Mouse (Mus musculus): Measurements from ENCODE around the gene Olfr830. TPM values are rescaled to one million over a fixed set of nuclear protein-coding genes. Genes with fewer than 3 reads are reported as not detected.
"Not testable (repeated sequence)": the region's sequence is repeated elsewhere in the genome, so short reads cannot be mapped to it uniquely, and the experiment has no call there.

Gene Olfr830
- polyA plus RNA-seq (2014; fragmentation: Nextera tagmentation; extraction: Ambion mirVana): not detected in 2 replicates

DNA sequence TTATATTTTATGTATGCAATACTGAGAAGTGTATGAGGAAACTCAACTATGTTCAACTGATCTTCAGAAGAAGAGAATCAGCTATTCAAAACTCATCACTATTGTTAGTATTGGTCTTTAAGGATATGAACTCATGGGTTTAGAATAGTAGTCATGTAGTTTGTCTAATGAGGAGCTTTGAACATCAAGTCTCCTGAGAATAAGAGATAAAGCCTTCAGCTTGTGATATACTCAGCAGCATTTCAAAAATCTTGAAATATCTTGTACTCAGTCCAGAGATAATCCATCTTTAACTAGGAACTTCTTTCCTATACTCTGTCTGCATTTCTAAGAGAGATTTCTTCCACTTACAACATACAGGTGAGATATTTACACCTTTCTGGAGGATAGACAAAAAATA lies at the start of gene Olfr830:
Olfr830 (plus strand) TSS at position 301 of the 400 bp plus-strand sequence.
- Histone ChIP-seq H3K27ac (replicated peaks; ENCODE audit: low read depth, low read length) (no peak within 1 kb of the TSS), H3K36me3 (replicated peaks; ENCODE audit: control insufficient read depth, insufficient read depth, low read depth, low read length) (no peaks in the 10 kb centered on the region), H3K9ac (replicated peaks; ENCODE audit: low read length) (no peak within 1 kb of the TSS), H3K4me2 (ENCODE audit: low read depth, low read length) (no peak within 1 kb of the TSS), H3K27me3 (ENCODE audit: control insufficient read depth, insufficient read depth, low read length) (no peaks in the 10 kb centered on the region), H3K4me1 (ENCODE audit: control insufficient read depth, insufficient read depth, low read length) (no peaks in the 10 kb centered on the region), H3K4me3 (ENCODE audit: low read depth, low read length) (no peak within 1 kb of the TSS), H3K9me3 (replicated peaks; ENCODE audit: control insufficient read depth, low read length) (no peaks in the 10 kb centered on the region)
- DNase-seq (ENCODE audit: low spot score) (no peak), ATAC-seq (replicated peaks; ENCODE audit: insufficient number of reproducible peaks, low FRiP score, low TSS enrichment, low read depth) (no peak)

DNA sequence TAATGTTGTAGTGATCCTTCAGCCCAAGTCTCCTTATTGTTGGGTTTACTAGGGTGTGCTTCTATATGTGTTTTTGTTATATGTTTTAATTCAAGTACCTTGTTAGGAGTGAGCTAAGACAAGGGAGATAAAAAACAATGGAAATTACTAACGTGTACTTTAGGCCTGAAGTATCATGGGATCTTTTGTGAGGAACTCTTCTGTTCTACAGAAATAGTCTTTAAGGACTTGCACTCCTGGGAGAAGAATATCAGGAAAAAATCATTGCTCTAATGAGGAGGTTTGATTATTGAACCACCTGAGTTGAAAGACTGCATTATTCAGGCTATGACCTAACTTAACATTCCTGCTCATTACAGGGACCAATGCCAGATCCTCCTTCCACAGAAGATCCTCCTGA lies 19.9 kb upstream of the Olfr830 start, which contains the start of gene Olfr829:
Olfr829 (plus strand) TSS at position 301 of the 400 bp plus-strand sequence.
- Histone ChIP-seq H3K4me1 (ENCODE audit: control insufficient read depth, insufficient read depth, low read length) (no peaks in the 10 kb centered on the region), H3K27me3 (ENCODE audit: control insufficient read depth, insufficient read depth, low read length) (no peaks in the 10 kb centered on the region), H3K36me3 (replicated peaks; ENCODE audit: control insufficient read depth, insufficient read depth, low read depth, low read length) (no peaks in the 10 kb centered on the region), H3K4me3 (ENCODE audit: low read depth, low read length) (no peak within 1 kb of the TSS), H3K27ac (replicated peaks; ENCODE audit: low read depth, low read length) (no peak within 1 kb of the TSS), H3K9me3 (replicated peaks; ENCODE audit: control insufficient read depth, low read length) (no peaks in the 10 kb centered on the region), H3K9ac (replicated peaks; ENCODE audit: low read length) (no peak within 1 kb of the TSS), H3K4me2 (ENCODE audit: low read depth, low read length) (no peak within 1 kb of the TSS)
- no peak for DNase-seq (ENCODE audit: low spot score)
- 74% methylated on average over 1 of the region's 1 CpGs for WGBS
- no peak for ATAC-seq (replicated peaks; ENCODE audit: insufficient number of reproducible peaks, low FRiP score, low TSS enrichment, low read depth)

DNA sequence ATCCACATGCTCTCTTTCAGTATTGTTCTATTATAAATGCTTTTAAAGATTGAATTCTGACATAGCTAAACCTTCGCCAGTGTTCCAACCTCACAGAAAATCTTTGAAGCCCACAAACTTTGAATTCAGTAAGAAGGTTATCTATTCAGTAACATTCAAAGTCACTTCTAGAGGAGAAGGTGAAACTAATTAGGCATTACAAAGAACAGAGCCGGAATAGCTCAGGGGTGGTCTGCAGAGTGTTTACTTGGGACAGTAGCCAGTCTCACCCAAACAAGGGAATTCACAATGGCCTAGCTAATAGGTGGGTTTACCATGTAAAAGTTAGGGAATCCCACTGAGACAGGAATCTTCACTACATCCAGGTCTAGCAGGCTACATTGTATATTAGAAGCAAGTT lies 33.2 kb downstream of the Olfr830 start:
- not testable (repeated sequence) for H3K4me1 ChIP-seq (ENCODE audit: control insufficient read depth, insufficient read depth, low read length); H3K9me3 ChIP-seq (replicated peaks; ENCODE audit: control insufficient read depth, low read length); H3K4me3 ChIP-seq (ENCODE audit: low read depth, low read length); ATAC-seq (replicated peaks; ENCODE audit: insufficient number of reproducible peaks, low FRiP score, low TSS enrichment, low read depth); H3K4me2 ChIP-seq (ENCODE audit: low read depth, low read length); H3K36me3 ChIP-seq (replicated peaks; ENCODE audit: control insufficient read depth, insufficient read depth, low read depth, low read length); H3K27me3 ChIP-seq (ENCODE audit: control insufficient read depth, insufficient read depth, low read length); DNase-seq (ENCODE audit: low spot score); H3K9ac ChIP-seq (replicated peaks; ENCODE audit: low read length); H3K27ac ChIP-seq (replicated peaks; ENCODE audit: low read depth, low read length)
- WGBS: 76% methylated on average over 2 of the region's 2 CpGs

DNA sequence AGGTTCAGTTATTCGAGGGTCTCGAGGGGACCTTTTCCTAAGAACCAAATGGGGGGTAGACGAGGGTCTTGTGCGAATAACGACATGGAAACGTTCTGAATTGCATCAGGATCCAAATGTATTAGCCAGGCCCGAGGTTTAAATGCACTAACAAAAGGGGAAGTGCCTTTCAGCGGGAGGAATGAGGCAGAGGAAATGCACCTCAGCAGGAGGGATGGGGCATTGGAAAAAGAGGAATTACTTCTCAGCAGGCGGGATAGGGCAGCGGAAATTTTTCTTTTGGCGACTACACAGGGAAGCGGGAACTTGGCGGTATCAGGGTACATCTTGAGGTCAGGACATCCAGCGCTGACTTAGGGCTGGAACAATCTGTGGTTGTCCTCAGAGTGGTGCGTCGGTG lies 53.4 kb downstream of the Olfr830 start:
- H3K9ac ChIP-seq (replicated peaks; ENCODE audit: low read length); H3K4me1 ChIP-seq (ENCODE audit: control insufficient read depth, insufficient read depth, low read length); ATAC-seq (replicated peaks; ENCODE audit: insufficient number of reproducible peaks, low FRiP score, low TSS enrichment, low read depth); H3K27me3 ChIP-seq (ENCODE audit: control insufficient read depth, insufficient read depth, low read length); H3K4me2 ChIP-seq (ENCODE audit: low read depth, low read length); H3K9me3 ChIP-seq (replicated peaks; ENCODE audit: control insufficient read depth, low read length); H3K4me3 ChIP-seq (ENCODE audit: low read depth, low read length); DNase-seq (ENCODE audit: low spot score); H3K27ac ChIP-seq (replicated peaks; ENCODE audit: low read depth, low read length); H3K36me3 ChIP-seq (replicated peaks; ENCODE audit: control insufficient read depth, insufficient read depth, low read depth, low read length): not testable (repeated sequence)
- WGBS: 85% methylated on average over 13 of the region's 16 CpGs

Other genes starting within 250 kb of the Olfr830 start
- 0.01 TPM in 1 of 2 replicates, not detected in the other for gene Muc16, start 200.2 kb upstream of the Olfr830 start, polyA plus RNA-seq (2014; fragmentation: Nextera tagmentation; extraction: Ambion mirVana)
- not detected in 2 replicates for gene Olfr24, start 110.7 kb upstream of the Olfr830 start, polyA plus RNA-seq (2014; fragmentation: Nextera tagmentation; extraction: Ambion mirVana)
- not detected in 2 replicates for gene Olfr828, start 55.2 kb upstream of the Olfr830 start, polyA plus RNA-seq (2014; fragmentation: Nextera tagmentation; extraction: Ambion mirVana)
- not detected in 2 replicates for gene Olfr829, start 19.8 kb upstream of the Olfr830 start, polyA plus RNA-seq (2014; fragmentation: Nextera tagmentation; extraction: Ambion mirVana)
- gene Olfr832, start 62.4 kb downstream of the Olfr830 start, polyA plus RNA-seq (2014; fragmentation: Nextera tagmentation; extraction: Ambion mirVana): not detected in 2 replicates
- gene Olfr834, start 113.3 kb downstream of the Olfr830 start, polyA plus RNA-seq (2014; fragmentation: Nextera tagmentation; extraction: Ambion mirVana): not detected in 2 replicates
- gene Olfr835, start 158.0 kb downstream of the Olfr830 start, polyA plus RNA-seq (2014; fragmentation: Nextera tagmentation; extraction: Ambion mirVana): not detected in 2 replicates
- not detected in 2 replicates for gene Olfr836, start 245.7 kb downstream of the Olfr830 start, polyA plus RNA-seq (2014; fragmentation: Nextera tagmentation; extraction: Ambion mirVana)